Mouse (Mus musculus) intestine, embryonic 16.5 days (tissue): Measurements from ENCODE around the gene Plscr4. TPM values are rescaled to one million over a fixed set of nuclear protein-coding genes. Genes with fewer than 3 reads are reported as not detected.

ENCODE experiments used
- ATAC-seq: fragments of 200-750 bp; cut with Nextera tagmentation; 2 replicates; pipeline ENCODE4 v1.8.0; 2017; ENCODE audit warnings: moderate TSS enrichment, moderate library complexity
- H3K27ac ChIP-seq: fragments of 300-500 bp; sonication (generic); 2 replicates; pipeline ENCODE4 v1.5.1; 2014; ENCODE audit warnings: mild to moderate bottlenecking, low read length
- H3K27me3 ChIP-seq: fragments of 300-500 bp; sonication (generic); replicated peaks from 2 replicates; pipeline ENCODE4 v1.6.1; 2014; ENCODE audit warnings: low read length, control low read depth, mixed read lengths; ENCODE audit not compliant: control insufficient read depth, insufficient read depth
- H3K36me3 ChIP-seq: fragments of 300-500 bp; sonication (generic); 2 replicates; pipeline ENCODE4 v1.6.1; 2014; ENCODE audit warnings: low read length, control low read depth; ENCODE audit not compliant: control insufficient read depth, insufficient read depth
- H3K4me1 ChIP-seq: fragments of 300-500 bp; sonication (generic); 2 replicates; pipeline ENCODE4 v1.6.1; 2014; ENCODE audit warnings: low read length, control low read depth, mixed read lengths; ENCODE audit not compliant: control insufficient read depth, insufficient read depth
- H3K4me2 ChIP-seq: fragments of 300-500 bp; sonication (generic); 2 replicates; pipeline ENCODE4 v1.6.1; 2014; ENCODE audit warnings: low read depth, low read length, control low read depth
- H3K4me3 ChIP-seq: fragments of 300-500 bp; sonication (generic); 2 replicates; pipeline ENCODE4 v1.5.1; 2014; ENCODE audit warnings: mild to moderate bottlenecking, low read length
- H3K9ac ChIP-seq: fragments of 300-500 bp; sonication (generic); 2 replicates; pipeline ENCODE4 v1.6.1; 2014; ENCODE audit warnings: low read depth, low read length
- H3K9me3 ChIP-seq: fragments of 300-500 bp; sonication (generic); 2 replicates; pipeline ENCODE4 v1.6.1; 2016; ENCODE audit warnings: low read length, control low read depth; ENCODE audit not compliant: control insufficient read depth
- WGBS: fragments of 180-500 bp; shearing (Covaris S2); extraction: QIAGEN DNeasy Blood & Tissue Kit; methylation state at CpG from one replicate; pipeline ENCODE4 v1.1.7; 2014; 5-methylcytosine and 5-hydroxymethylcytosine counted together
- polyA plus RNA-seq: library from polyadenylated mRNA; unstranded; fragments of >200 nt; fragmentation: Nextera tagmentation; extraction: Ambion mirVana; gene quantifications from 2 replicates; pipeline ENCODE4 v1.2.1, GENCODE M21; 2015

The Plscr4 gene
- polyA plus RNA-seq, 1 experiment from 2014 or later, result 5.8 TPM

- Histone ChIP-seq H3K27ac (no peak overlapping the region), H3K9me3 (no peaks in the 10 kb centered on the region), H3K4me1 (peaks cover 3% of the 10 kb centered on the region; the same call in 1 of the 2 replicates), H3K9ac (no peak overlapping the region), H3K4me2 (no peak overlapping the region), H3K4me3 (no peak overlapping the region), H3K27me3 (no peaks in the 10 kb centered on the region), H3K36me3 (no peaks in the 10 kb centered on the region)
- ATAC-seq, result no peak
- WGBS, result 60% methylated on average over 6 of the region's 6 CpGs
Measured at GRCm38 (mm10) chr9:92538216-92538615, 81.0 kb downstream of the Plscr4 start.

Other genes starting within 250 kb of the Plscr4 start
- 129 and 139 TPM in 2 replicates for gene Plscr1, start 207.6 kb upstream of the Plscr4 start, polyA plus RNA-seq
- gene Plscr2, start 181.8 kb upstream of the Plscr4 start, polyA plus RNA-seq, result 0.81 and 0.99 TPM in 2 replicates
- not detected in 2 replicates for gene 1700057G04Rik, start 148.0 kb upstream of the Plscr4 start, polyA plus RNA-seq
- gene Plod2, start 84.8 kb downstream of the Plscr4 start, polyA plus RNA-seq, result 42.0 and 42.2 TPM in 2 replicates